Mouse (Mus musculus) cerebellum, adult (tissue): ENCODE data around the gene Ap5m1.

Experiments
- ATAC-seq: cut with Nextera tagmentation; 2 replicates; pipeline ENCODE4 v1.9.2; 2017; ENCODE audit warnings: mild to moderate bottlenecking, moderate library complexity, mixed read lengths; ENCODE audit not compliant: insufficient number of reproducible peaks, low FRiP score, low TSS enrichment

Ap5m1 gene

GRCm38 (mm10) chr14:49121723-49122122, 55.8 kb downstream of the Ap5m1 start:
- no peak for ATAC-seq

GRCm38 (mm10) chr14:49127162-49127779, 61.4 kb downstream of the Ap5m1 start:
- ATAC-seq, result no peak

GRCm38 (mm10) chr14:49128544-49129263, 62.8 kb downstream of the Ap5m1 start:
- no peak for ATAC-seq

- ATAC-seq, result no peak
Observed at GRCm38 (mm10) chr14:49132391-49132790, 66.5 kb downstream of the Ap5m1 start.

- ATAC-seq, result no peak
Observed at GRCm38 (mm10) chr14:49138171-49138570, 72.3 kb downstream of the Ap5m1 start.

GRCm38 (mm10) chr14:49140756-49141155, 74.9 kb downstream of the Ap5m1 start:
- no peak for ATAC-seq
